Mouse (Mus musculus): Measurements from ENCODE around the gene Man1b1. TPM values are rescaled to one million over a fixed set of nuclear protein-coding genes. Genes with fewer than 3 reads are reported as not detected.

The Man1b1 gene
- polyA plus RNA-seq, 2 experiments, result 35.3 to 70.2 TPM

DNA sequence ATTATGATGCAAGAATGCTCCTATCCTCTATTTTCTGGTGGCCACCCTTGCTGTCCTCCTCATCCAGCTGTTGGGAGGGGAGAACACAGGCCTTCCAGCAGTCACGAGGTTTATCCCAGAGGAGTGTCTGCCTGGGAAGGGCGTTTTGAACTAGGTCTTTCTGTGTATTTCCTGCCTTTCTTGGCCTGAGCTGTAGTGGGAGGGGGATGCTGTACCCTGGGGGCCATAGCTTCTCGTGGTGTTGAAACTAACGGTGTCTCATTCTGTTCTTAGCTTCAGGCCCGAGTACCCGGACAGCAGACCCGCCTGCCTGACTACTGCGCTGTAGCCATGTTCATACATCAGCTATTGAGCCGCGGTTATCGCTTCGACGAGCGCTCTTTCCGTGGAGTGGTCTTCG, 68.2 kb downstream of the Man1b1 start:
- Histone ChIP-seq H3K27ac (replicated peaks; ENCODE audit: low read depth, low read length) (no peak overlapping the region), H3K36me3 (ENCODE audit: control insufficient read depth, insufficient read depth, low read length) (no peaks in the 10 kb centered on the region), H3K9me3 (ENCODE audit: control insufficient read depth, low read length) (no peaks in the 10 kb centered on the region), H3K9ac (ENCODE audit: low read depth, low read length, severe bottlenecking) (no peak overlapping the region), H3K4me3 (replicated peaks; ENCODE audit: low read length) (peak overlapping the region; percentile 14; the same call in 1 of the 2 replicates), H3K4me1 (ENCODE audit: control insufficient read depth, insufficient read depth, low read length) (no peaks in the 10 kb centered on the region), H3K27me3 (ENCODE audit: control insufficient read depth, insufficient read depth, low read length) (peaks cover 83% of the 10 kb centered on the region), H3K4me2 (replicated peaks; ENCODE audit: low read depth, low read length, severe bottlenecking) (no peak overlapping the region)
- no peak for DNase-seq (ENCODE audit: low spot score)
- 26% methylated on average over 16 of the region's 16 CpGs for WGBS
- no peak for ATAC-seq (ENCODE audit: low FRiP score, low read depth)
- no peak for TF ChIP-seq POLR2A (IDR thresholded peaks at IDR 0.05; ENCODE audit: borderline replicate concordance, extremely low read depth, insufficient read depth, insufficient read length)

DNA sequence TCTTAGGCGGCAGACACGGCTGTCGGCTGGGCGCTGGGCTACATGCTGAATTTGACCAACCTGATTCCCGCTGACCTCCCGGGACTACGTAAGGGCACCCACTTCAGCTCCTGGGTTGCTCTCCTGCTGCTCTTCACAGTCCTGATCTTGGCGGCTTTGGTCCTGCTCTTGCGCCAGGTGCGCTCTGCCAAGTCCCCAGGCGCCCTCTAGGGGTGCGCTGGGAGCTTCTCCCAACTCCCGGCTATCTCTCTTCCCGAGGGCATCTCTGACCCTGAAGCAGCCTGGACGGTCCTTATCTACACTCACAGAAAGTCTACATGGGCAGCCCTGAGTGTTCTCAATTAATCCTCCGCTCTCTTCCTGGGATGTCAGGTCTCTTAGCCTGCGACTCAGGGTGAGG, 68.6 kb downstream of the Man1b1 start:
- Histone ChIP-seq H3K9me3 (ENCODE audit: control insufficient read depth, low read length) (no peaks in the 10 kb centered on the region), H3K27ac (replicated peaks; ENCODE audit: low read depth, low read length) (no peak overlapping the region), H3K9ac (ENCODE audit: low read depth, low read length, severe bottlenecking) (no peak overlapping the region), H3K36me3 (ENCODE audit: control insufficient read depth, insufficient read depth, low read length) (no peaks in the 10 kb centered on the region), H3K4me2 (replicated peaks; ENCODE audit: low read depth, low read length, severe bottlenecking) (no peak overlapping the region), H3K4me3 (replicated peaks; ENCODE audit: low read length) (peak overlapping the region; percentile 14), H3K27me3 (ENCODE audit: control insufficient read depth, insufficient read depth, low read length) (peaks cover 78% of the 10 kb centered on the region), H3K4me1 (ENCODE audit: control insufficient read depth, insufficient read depth, low read length) (no peaks in the 10 kb centered on the region)
- TF ChIP-seq POLR2A (IDR thresholded peaks at IDR 0.05; ENCODE audit: borderline replicate concordance, extremely low read depth, insufficient read depth, insufficient read length), result no peak
- 3% methylated on average over 17 of the region's 17 CpGs for WGBS
- ATAC-seq (ENCODE audit: low FRiP score, low read depth) (no peak), DNase-seq (ENCODE audit: low spot score) (no peak)

Other genes starting within 250 kb of the Man1b1 start
Only the 30 nearest of the 37 such genes appear.
- 34.0 and 34.1 TPM in 2 replicates for gene Nrarp, start 151.6 kb upstream of the Man1b1 start, polyA plus RNA-seq (2012; rRNA removed)
- gene Nrarp, start 151.6 kb upstream of the Man1b1 start, polyA plus RNA-seq (2014; fragmentation: Nextera tagmentation; extraction: Ambion mirVana), result 27.7 and 28.2 TPM in 2 replicates
- 5.9 and 6.4 TPM in 2 replicates for gene Tor4a, start 135.5 kb upstream of the Man1b1 start, polyA plus RNA-seq (2012; rRNA removed)
- gene Tor4a, start 135.5 kb upstream of the Man1b1 start, polyA plus RNA-seq (2014; fragmentation: Nextera tagmentation; extraction: Ambion mirVana), result 8.1 and 8.5 TPM in 2 replicates
- gene Nelfb, start 120.8 kb upstream of the Man1b1 start, polyA plus RNA-seq (2012; rRNA removed), result 84.4 and 98.3 TPM in 2 replicates
- gene Nelfb, start 120.8 kb upstream of the Man1b1 start, polyA plus RNA-seq (2014; fragmentation: Nextera tagmentation; extraction: Ambion mirVana), result 88.4 and 106 TPM in 2 replicates
- gene Stpg3, start 117.7 kb upstream of the Man1b1 start, polyA plus RNA-seq (2012; rRNA removed), result not detected in 2 replicates
- gene Stpg3, start 117.7 kb upstream of the Man1b1 start, polyA plus RNA-seq (2014; fragmentation: Nextera tagmentation; extraction: Ambion mirVana), result not detected in 2 replicates
- not detected in 2 replicates for gene Fam166a, start 113.6 kb upstream of the Man1b1 start, polyA plus RNA-seq (2012; rRNA removed)
- 0.17 TPM in 1 of 2 replicates, not detected in the other for gene Fam166a, start 113.6 kb upstream of the Man1b1 start, polyA plus RNA-seq (2014; fragmentation: Nextera tagmentation; extraction: Ambion mirVana)
- 501 and 550 TPM in 2 replicates for gene Tubb4b, start 107.6 kb upstream of the Man1b1 start, polyA plus RNA-seq (2012; rRNA removed)
- gene Tubb4b, start 107.6 kb upstream of the Man1b1 start, polyA plus RNA-seq (2014; fragmentation: Nextera tagmentation; extraction: Ambion mirVana), result 404 and 419 TPM in 2 replicates
- 0.19 TPM in 1 of 2 replicates, not detected in the other for gene Slc34a3, start 98.0 kb upstream of the Man1b1 start, polyA plus RNA-seq (2012; rRNA removed)
- gene Slc34a3, start 98.0 kb upstream of the Man1b1 start, polyA plus RNA-seq (2014; fragmentation: Nextera tagmentation; extraction: Ambion mirVana), result not detected in 2 replicates
- 0.05 TPM in 1 of 2 replicates, not detected in the other for gene Rnf224, start 95.6 kb upstream of the Man1b1 start, polyA plus RNA-seq (2012; rRNA removed)
- not detected in 2 replicates for gene Rnf224, start 95.6 kb upstream of the Man1b1 start, polyA plus RNA-seq (2014; fragmentation: Nextera tagmentation; extraction: Ambion mirVana)
- gene Rnf208, start 90.1 kb upstream of the Man1b1 start, polyA plus RNA-seq (2012; rRNA removed), result 14.8 and 19.1 TPM in 2 replicates
- 13.0 and 15.8 TPM in 2 replicates for gene Rnf208, start 90.1 kb upstream of the Man1b1 start, polyA plus RNA-seq (2014; fragmentation: Nextera tagmentation; extraction: Ambion mirVana)
- gene Cysrt1, start 89.9 kb upstream of the Man1b1 start, polyA plus RNA-seq (2012; rRNA removed), result 0.65 and 1.5 TPM in 2 replicates
- gene Cysrt1, start 89.9 kb upstream of the Man1b1 start, polyA plus RNA-seq (2014; fragmentation: Nextera tagmentation; extraction: Ambion mirVana), result 2.8 and 7.6 TPM in 2 replicates
- 19.2 and 24.6 TPM in 2 replicates for gene AL732309.1, start 85.5 kb upstream of the Man1b1 start, polyA plus RNA-seq (2012; rRNA removed)
- 6.4 and 8.3 TPM in 2 replicates for gene AL732309.1, start 85.5 kb upstream of the Man1b1 start, polyA plus RNA-seq (2014; fragmentation: Nextera tagmentation; extraction: Ambion mirVana)
- gene Tmem203, start 76.9 kb upstream of the Man1b1 start, polyA plus RNA-seq (2012; rRNA removed), result 29.7 and 33.9 TPM in 2 replicates
- gene Tmem203, start 76.9 kb upstream of the Man1b1 start, polyA plus RNA-seq (2014; fragmentation: Nextera tagmentation; extraction: Ambion mirVana), result 16.3 and 21.8 TPM in 2 replicates
- gene Tprn, start 69.7 kb upstream of the Man1b1 start, polyA plus RNA-seq (2012; rRNA removed), result 4.9 and 6.0 TPM in 2 replicates
- gene Tprn, start 69.7 kb upstream of the Man1b1 start, polyA plus RNA-seq (2014; fragmentation: Nextera tagmentation; extraction: Ambion mirVana), result 6.1 and 6.8 TPM in 2 replicates
- gene Ssna1, start 59.9 kb upstream of the Man1b1 start, polyA plus RNA-seq (2012; rRNA removed), result 124 and 135 TPM in 2 replicates
- gene Ssna1, start 59.9 kb upstream of the Man1b1 start, polyA plus RNA-seq (2014; fragmentation: Nextera tagmentation; extraction: Ambion mirVana), result 254 and 267 TPM in 2 replicates
- gene Anapc2, start 59.9 kb upstream of the Man1b1 start, polyA plus RNA-seq (2012; rRNA removed), result 121 and 165 TPM in 2 replicates
- 117 and 126 TPM in 2 replicates for gene Anapc2, start 59.9 kb upstream of the Man1b1 start, polyA plus RNA-seq (2014; fragmentation: Nextera tagmentation; extraction: Ambion mirVana)
- gene Tmem210, start 44.2 kb upstream of the Man1b1 start, polyA plus RNA-seq (2012; rRNA removed), result not detected in 2 replicates
- not detected in 2 replicates for gene Tmem210, start 44.2 kb upstream of the Man1b1 start, polyA plus RNA-seq (2014; fragmentation: Nextera tagmentation; extraction: Ambion mirVana)
- 0.09 TPM in 1 of 2 replicates, not detected in the other for gene Lrrc26, start 42.4 kb upstream of the Man1b1 start, polyA plus RNA-seq (2012; rRNA removed)
- gene Lrrc26, start 42.4 kb upstream of the Man1b1 start, polyA plus RNA-seq (2014; fragmentation: Nextera tagmentation; extraction: Ambion mirVana), result 0.15 TPM in 1 of 2 replicates, not detected in the other
- 0.34 and 0.42 TPM in 2 replicates for gene Grin1, start 13.2 kb upstream of the Man1b1 start, polyA plus RNA-seq (2012; rRNA removed)
- gene Grin1, start 13.2 kb upstream of the Man1b1 start, polyA plus RNA-seq (2014; fragmentation: Nextera tagmentation; extraction: Ambion mirVana), result 0.43 and 1.3 TPM in 2 replicates
- gene Dpp7, start 24.0 kb downstream of the Man1b1 start, polyA plus RNA-seq (2012; rRNA removed), result 43.6 and 50.6 TPM in 2 replicates
- 24.7 and 25.8 TPM in 2 replicates for gene Dpp7, start 24.0 kb downstream of the Man1b1 start, polyA plus RNA-seq (2014; fragmentation: Nextera tagmentation; extraction: Ambion mirVana)
- 8.2 and 10.7 TPM in 2 replicates for gene Uap1l1, start 33.3 kb downstream of the Man1b1 start, polyA plus RNA-seq (2012; rRNA removed)
- gene Uap1l1, start 33.3 kb downstream of the Man1b1 start, polyA plus RNA-seq (2014; fragmentation: Nextera tagmentation; extraction: Ambion mirVana), result 15.8 and 17.6 TPM in 2 replicates
- 42.5 and 59.7 TPM in 2 replicates for gene Sapcd2, start 40.0 kb downstream of the Man1b1 start, polyA plus RNA-seq (2012; rRNA removed)
- gene Sapcd2, start 40.0 kb downstream of the Man1b1 start, polyA plus RNA-seq (2014; fragmentation: Nextera tagmentation; extraction: Ambion mirVana), result 33.1 and 35.9 TPM in 2 replicates
- 3.3 and 3.9 TPM in 2 replicates for gene Entpd2, start 63.5 kb downstream of the Man1b1 start, polyA plus RNA-seq (2012; rRNA removed)
- 2.1 and 2.6 TPM in 2 replicates for gene Entpd2, start 63.5 kb downstream of the Man1b1 start, polyA plus RNA-seq (2014; fragmentation: Nextera tagmentation; extraction: Ambion mirVana)
- gene Npdc1, start 67.0 kb downstream of the Man1b1 start, polyA plus RNA-seq (2012; rRNA removed), result 76.2 TPM in 2 replicates
- 38.9 and 42.9 TPM in 2 replicates for gene Npdc1, start 67.0 kb downstream of the Man1b1 start, polyA plus RNA-seq (2014; fragmentation: Nextera tagmentation; extraction: Ambion mirVana)
- gene Fut7, start 90.9 kb downstream of the Man1b1 start, polyA plus RNA-seq (2012; rRNA removed), result 0.05 and 0.11 TPM in 2 replicates
- gene Fut7, start 90.9 kb downstream of the Man1b1 start, polyA plus RNA-seq (2014; fragmentation: Nextera tagmentation; extraction: Ambion mirVana), result not detected in 2 replicates
- 15.3 and 17.4 TPM in 2 replicates for gene Abca2, start 96.4 kb downstream of the Man1b1 start, polyA plus RNA-seq (2012; rRNA removed)
- 5.9 and 7.4 TPM in 2 replicates for gene Abca2, start 96.4 kb downstream of the Man1b1 start, polyA plus RNA-seq (2014; fragmentation: Nextera tagmentation; extraction: Ambion mirVana)
- gene Clic3, start 124.5 kb downstream of the Man1b1 start, polyA plus RNA-seq (2012; rRNA removed), result 7.7 and 10.9 TPM in 2 replicates
- 13.4 and 22.5 TPM in 2 replicates for gene Clic3, start 124.5 kb downstream of the Man1b1 start, polyA plus RNA-seq (2014; fragmentation: Nextera tagmentation; extraction: Ambion mirVana)
- 65.6 and 71.0 TPM in 2 replicates for gene Paxx, start 128.8 kb downstream of the Man1b1 start, polyA plus RNA-seq (2012; rRNA removed)
- 34.0 and 44.9 TPM in 2 replicates for gene Paxx, start 128.8 kb downstream of the Man1b1 start, polyA plus RNA-seq (2014; fragmentation: Nextera tagmentation; extraction: Ambion mirVana)
- 0.87 and 2.4 TPM in 2 replicates for gene Ptgds, start 137.7 kb downstream of the Man1b1 start, polyA plus RNA-seq (2012; rRNA removed)
- 4.0 and 4.1 TPM in 2 replicates for gene Ptgds, start 137.7 kb downstream of the Man1b1 start, polyA plus RNA-seq (2014; fragmentation: Nextera tagmentation; extraction: Ambion mirVana)
- not detected in 2 replicates for gene Lcn12, start 161.6 kb downstream of the Man1b1 start, polyA plus RNA-seq (2012; rRNA removed)
- not detected in 2 replicates for gene Lcn12, start 161.6 kb downstream of the Man1b1 start, polyA plus RNA-seq (2014; fragmentation: Nextera tagmentation; extraction: Ambion mirVana)
- 46.2 and 49.2 TPM in 2 replicates for gene Fbxw5, start 168.4 kb downstream of the Man1b1 start, polyA plus RNA-seq (2012; rRNA removed)
- 70.0 and 76.9 TPM in 2 replicates for gene Fbxw5, start 168.4 kb downstream of the Man1b1 start, polyA plus RNA-seq (2014; fragmentation: Nextera tagmentation; extraction: Ambion mirVana)